Mouse (Mus musculus) CH12.LX (cell line): ENCODE results near the gene Fads2. TPM values are rescaled to one million over a fixed set of nuclear protein-coding genes. Genes with fewer than 3 reads are reported as not detected.

Experiments used
- DNase-seq: peaks from one replicate; pipeline ENCODE4 v3.0.0-alpha.2; 2013; ENCODE audit errors: extremely low read depth
- H3K27ac ChIP-seq: 2 replicates; pipeline ENCODE4 v1.5.1; 2012; ENCODE audit warnings: low read depth, mild to moderate bottlenecking, control low read depth, moderate library complexity; ENCODE audit not compliant: insufficient read depth
- H3K27me3 ChIP-seq: replicated peaks from 2 replicates; pipeline ENCODE3; 2012; ENCODE audit warnings: inconsistent platforms
- H3K36me3 ChIP-seq, 2 experiments: replicated peaks in 1 of 2; 2 replicates each; pipeline versions ENCODE3 to v1.6.1; 2012; ENCODE audit warnings: inconsistent platforms in 1 of 2, low read length in 1 of 2, mild to moderate bottlenecking in 1 of 2, mixed read lengths in 1 of 2, moderate library complexity in 1 of 2; ENCODE audit not compliant: control insufficient read depth in 1 of 2, insufficient read depth in 1 of 2
- H3K4me1 ChIP-seq, 2 experiments: 2 replicates each; pipeline ENCODE4 v1.6.1; 2012; ENCODE audit warnings: inconsistent platforms in 1 of 2, moderate library complexity in 1 of 2; ENCODE audit not compliant: insufficient read depth in 2 of 2, control insufficient read depth in 1 of 2
- H3K4me2 ChIP-seq: 2 replicates; pipeline ENCODE4 v1.6.1; 2012; ENCODE audit warnings: low read depth, mild to moderate bottlenecking, control low read depth; ENCODE audit not compliant: poor library complexity, insufficient read depth, severe bottlenecking
- H3K4me3 ChIP-seq, 3 experiments: fragments of 150-350 bp in 1 of 3; sonication (generic) in 1 of 3; replicated peaks in 1 of 3; 2 replicates each; pipeline versions ENCODE3 to v1.5.1; 2011 to 2012; ENCODE audit warnings: low read depth in 2 of 3, low read length in 2 of 3, mild to moderate bottlenecking in 2 of 3, moderate library complexity in 2 of 3, control low read depth in 1 of 3, improper control_type of control experiment in 1 of 3, inconsistent platforms in 1 of 3, mixed read lengths in 1 of 3; ENCODE audit not compliant: poor library complexity in 1 of 3
- H3K79me2 ChIP-seq: replicated peaks from 2 replicates; pipeline ENCODE4 v1.6.1; 2012; ENCODE audit warnings: mild to moderate bottlenecking, moderate library complexity; ENCODE audit not compliant: control insufficient read depth, poor library complexity, insufficient read depth, severe bottlenecking; ENCODE audit errors: extremely low read depth
- H3K9ac ChIP-seq: 2 replicates; pipeline ENCODE4 v1.6.1; 2012; ENCODE audit warnings: low read depth, mild to moderate bottlenecking, control low read depth, moderate library complexity; ENCODE audit not compliant: insufficient read depth
- H3K9me3 ChIP-seq: replicated peaks from 2 replicates; pipeline ENCODE3; 2012; ENCODE audit warnings: low read length, inconsistent platforms, mixed read lengths
- E2F4 ChIP-seq: IDR thresholded peaks from 2 replicates; pipeline ENCODE4 v1.6.1; 2011; ENCODE audit warnings: low read depth, low read length, improper control_type of control experiment; ENCODE audit not compliant: insufficient replicate concordance
- EP300 ChIP-seq: IDR thresholded peaks from 2 replicates; pipeline ENCODE4 v1.6.1; 2011; ENCODE audit warnings: low read length, improper control_type of control experiment
- GABPA ChIP-seq: IDR thresholded peaks from 2 replicates; pipeline ENCODE4 v1.6.1; 2012; ENCODE audit warnings: low read depth, low read length, improper control_type of control experiment, inconsistent platforms; ENCODE audit not compliant: insufficient replicate concordance
- JUN ChIP-seq: IDR thresholded peaks from 2 replicates; pipeline ENCODE4 v1.6.1; 2011; ENCODE audit warnings: low read depth, mild to moderate bottlenecking, low read length, improper control_type of control experiment, moderate library complexity; ENCODE audit not compliant: insufficient read depth
- JUND ChIP-seq: conservative IDR thresholded peaks from 2 replicates; pipeline ENCODE4 v1.6.1; 2011; ENCODE audit warnings: low read depth, low read length, improper control_type of control experiment
- MAZ ChIP-seq: IDR thresholded peaks from 2 replicates; pipeline ENCODE4 v1.6.1; 2012; ENCODE audit warnings: low read depth, mild to moderate bottlenecking, inconsistent platforms, low read length, improper control_type of control experiment, moderate library complexity
- PAX5 ChIP-seq: IDR thresholded peaks from 2 replicates; pipeline ENCODE4 v1.6.1; 2012; ENCODE audit warnings: low read length, inconsistent platforms, mixed read lengths
- POLR2A ChIP-seq: IDR thresholded peaks from 2 replicates; pipeline ENCODE4 v1.6.1; 2011; ENCODE audit warnings: low read depth, mild to moderate bottlenecking, improper control_type of control experiment, low read length
- POLR2AphosphoS2 ChIP-seq: IDR thresholded peaks from 2 replicates; pipeline ENCODE4 v1.6.1; 2011; ENCODE audit warnings: low read depth, low read length, improper control_type of control experiment
- RAD21 ChIP-seq: IDR thresholded peaks from 2 replicates; pipeline ENCODE4 v1.6.1; 2011; ENCODE audit warnings: low read depth, mild to moderate bottlenecking, low read length, improper control_type of control experiment, moderate library complexity
- RCOR1 ChIP-seq: conservative IDR thresholded peaks from 2 replicates; pipeline ENCODE4 v1.6.1; 2012; ENCODE audit warnings: low read depth, mild to moderate bottlenecking, inconsistent platforms, low read length, improper control_type of control experiment
- SIN3A ChIP-seq: IDR thresholded peaks from 2 replicates; pipeline ENCODE4 v1.6.1; 2012; ENCODE audit warnings: low read length, improper control_type of control experiment, inconsistent platforms
- SMC3 ChIP-seq: IDR thresholded peaks from 2 replicates; pipeline ENCODE4 v1.6.1; 2011; ENCODE audit warnings: low read depth, low read length, improper control_type of control experiment
- USF1 ChIP-seq: IDR thresholded peaks from 2 replicates; pipeline ENCODE4 v1.6.1; 2014; ENCODE audit warnings: low read depth, mild to moderate bottlenecking, inconsistent platforms, low read length, improper control_type of control experiment
- ZC3H11A ChIP-seq: IDR thresholded peaks from 2 replicates; pipeline ENCODE4 v1.6.1; 2012; ENCODE audit warnings: low read depth, mild to moderate bottlenecking, inconsistent platforms, low read length, improper control_type of control experiment
- ZKSCAN1 ChIP-seq: IDR thresholded peaks from 2 replicates; pipeline ENCODE4 v1.6.1; 2012; ENCODE audit warnings: low read depth, inconsistent platforms, low read length, improper control_type of control experiment, borderline replicate concordance
- ZNF384 ChIP-seq: IDR thresholded peaks from 2 replicates; pipeline ENCODE4 v1.6.1; 2012; ENCODE audit warnings: low read depth, low read length, improper control_type of control experiment, inconsistent platforms
- dilution Hi-C: fragments of 300-500 bp; cut with MboI; formaldehyde crosslinking; loops from 2 replicates; pipeline ENCODE4 v1.14.3; 2020; ENCODE audit warnings: low sequenced_read_pairs; ENCODE audit not compliant: extremely low pct_unique_long_range_greater_than_20kb, extremely low pct_ligation_motif_present
- in situ Hi-C: fragments of 300-500 bp; cut with MboI; formaldehyde crosslinking; loops from 3 replicates; pipeline ENCODE4 v1.14.3; 2019; ENCODE audit warnings: low sequenced_read_pairs, low pct_ligation_motif_present, low pct_unique_long_range_greater_than_20kb, mixed read lengths
- polyA plus RNA-seq: library from polyadenylated mRNA; unstranded; fragments of >175 nt; gene quantifications from 2 replicates; pipeline ENCODE4 v1.2.1, GENCODE M21; 2012; ENCODE audit warnings: low read depth; ENCODE audit not compliant: insufficient read length
- total RNA-seq, 2 experiments: library from RNA; depleted of rRNA; stranded (reverse); fragments of 300-350 nt in 1 of 2; fragments of >200 nt in 1 of 2; gene quantifications; 2 replicates each; pipeline ENCODE4 v1.2.3; 2012 to 2014

Fads2 gene
- total and polyA plus RNA-seq, 3 experiments: 1.7 to 8.1 (median 1.8) TPM

DNA sequence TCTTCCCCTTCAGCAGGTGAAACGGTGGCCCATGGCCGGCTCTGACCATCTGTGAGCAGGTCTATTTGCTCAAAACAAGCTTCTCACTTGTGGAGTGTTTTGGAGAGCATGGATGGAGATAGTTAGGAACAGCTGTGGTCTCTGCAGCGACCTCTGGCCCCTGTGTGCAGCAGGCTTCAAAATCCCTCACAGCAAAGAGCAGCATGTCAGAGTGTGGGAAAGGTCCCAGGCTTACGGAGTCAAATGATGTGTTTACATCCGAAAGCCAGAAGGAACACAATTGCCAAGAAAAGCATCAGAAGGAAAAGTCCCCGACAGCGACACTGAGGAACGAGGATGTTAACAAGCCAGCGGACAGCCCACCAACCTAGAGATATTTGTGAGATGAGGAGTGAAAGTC lies 16.1 kb downstream of the Fads2 start:
- H3K4me2 ChIP-seq: no peak overlapping the region

DNA sequence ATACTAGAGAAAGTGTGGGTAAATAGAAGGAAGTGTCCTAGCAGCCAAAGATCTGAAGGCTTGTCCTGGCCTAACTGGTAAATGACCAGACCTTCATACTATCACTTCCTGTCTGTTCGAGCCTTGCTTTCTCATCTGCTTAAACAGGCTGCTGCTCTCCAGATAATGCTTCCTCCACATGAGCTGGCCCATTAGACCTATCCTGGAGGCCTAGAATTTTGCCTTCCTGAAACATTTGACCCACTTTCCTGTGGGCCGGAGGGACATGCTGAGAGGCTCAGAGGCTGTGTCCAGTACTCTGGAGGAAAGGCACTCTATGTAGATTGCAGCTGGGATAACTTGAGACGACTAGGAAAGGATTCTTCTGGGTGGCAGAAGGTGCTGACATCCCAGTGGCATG lies 19.4 kb downstream of the Fads2 start:
- no peak for DNase-seq
- H3K27me3 ChIP-seq: no peaks in the 10 kb centered on the region
- H3K4me1 ChIP-seq: no peaks in the 10 kb centered on the region
- H3K4me2 ChIP-seq: no peak overlapping the region
- no peaks in the 10 kb centered on the region for H3K9me3 ChIP-seq
- no peak overlapping the region for H3K27ac ChIP-seq
- TF ChIP-seq ZC3H11A (no peak), POLR2AphosphoS2 (no peak), JUND (no peak)
- dilution Hi-C loops: no loop called here
- no peak overlapping the region for H3K4me3 ChIP-seq
- H3K79me2 ChIP-seq: no peaks in the 10 kb centered on the region
- no peaks in the 10 kb centered on the region for H3K36me3 ChIP-seq
- H3K9ac ChIP-seq: no peak overlapping the region
- in situ Hi-C loops: no loop called here

More for the DNA sequence above, 16.1 kb downstream of the Fads2 start:
- no peak for TF ChIP-seq ZKSCAN1
- TF ChIP-seq SMC3: no peak
- TF ChIP-seq GABPA: no peak
- no peak for TF ChIP-seq POLR2A
- TF ChIP-seq ZC3H11A: no peak
- no peak for TF ChIP-seq MAZ
- no peak for TF ChIP-seq SIN3A
- no peak for TF ChIP-seq RCOR1
- TF ChIP-seq ZNF384: no peak
- TF ChIP-seq E2F4: no peak
- TF ChIP-seq, all 38 proteins: peak for 0
- no peaks in the 10 kb centered on the region for H3K4me1 ChIP-seq
- no peaks in the 10 kb centered on the region for H3K79me2 ChIP-seq
- H3K36me3 ChIP-seq: no peaks in the 10 kb centered on the region
- no peak overlapping the region for H3K27ac ChIP-seq
- no peak overlapping the region for H3K9ac ChIP-seq
- in situ Hi-C loops: no loop called here
- no peaks in the 10 kb centered on the region for H3K27me3 ChIP-seq
- no peak for DNase-seq
- H3K4me3 ChIP-seq: no peak overlapping the region
- dilution Hi-C loops: no loop called here
- H3K9me3 ChIP-seq: no peaks in the 10 kb centered on the region

DNA sequence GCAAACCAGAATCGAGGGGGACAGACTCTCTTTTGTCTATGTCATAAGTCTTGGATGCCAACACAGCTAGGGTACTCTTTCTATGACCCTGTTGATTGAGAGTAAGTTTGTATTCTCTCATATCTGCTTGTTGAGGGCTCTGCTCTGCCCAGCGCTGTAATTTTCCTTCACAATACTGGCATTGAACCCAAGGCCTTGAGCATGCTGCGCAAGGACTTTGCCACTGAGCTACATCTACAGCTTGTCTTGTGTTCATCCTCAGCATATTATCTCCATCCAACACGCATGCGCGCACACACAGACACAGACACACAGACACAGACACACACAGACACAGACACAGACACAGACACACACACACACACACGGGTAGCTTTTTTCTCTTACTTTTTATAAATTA lies 21.2 kb downstream of the Fads2 start:
- Histone ChIP-seq H3K4me1 (no peaks in the 10 kb centered on the region), H3K4me2 (no peak overlapping the region), H3K9me3 (no peaks in the 10 kb centered on the region), H3K79me2 (no peaks in the 10 kb centered on the region), H3K36me3 (no peaks in the 10 kb centered on the region), H3K27ac (no peak overlapping the region), H3K9ac (no peak overlapping the region), H3K4me3 (no peak overlapping the region), H3K27me3 (no peaks in the 10 kb centered on the region)
- dilution Hi-C loops: no loop called here
- TF ChIP-seq RAD21: no peak
- TF ChIP-seq PAX5: no peak
- no peak for TF ChIP-seq SMC3
- no peak for TF ChIP-seq POLR2AphosphoS2
- no peak for TF ChIP-seq USF1
- no peak for TF ChIP-seq JUND
- TF ChIP-seq EP300: no peak
- no peak for TF ChIP-seq JUN
- no peak for DNase-seq
- in situ Hi-C loops: no loop called here
